Mouse (Mus musculus) kidney, adult 10 weeks (tissue): Measurements from ENCODE around the gene Coro6. TPM values are rescaled to one million over a fixed set of nuclear protein-coding genes. Genes with fewer than 3 reads are reported as not detected.

Experiments
- polyA plus RNA-seq: library from polyadenylated mRNA; stranded (reverse); fragments of 350-450 nt; fragmentation: Illumina TruSeq; extraction: RNeasy Lipid Tissue Mini Kit (QIAGEN cat#74804); gene quantifications from one replicate; pipeline ENCODE4 v1.2.3, GENCODE M21; 2014; ENCODE audit warnings: low read depth, low replicate concordance

The Coro6 gene
- 0.36 TPM for polyA plus RNA-seq

DNA sequence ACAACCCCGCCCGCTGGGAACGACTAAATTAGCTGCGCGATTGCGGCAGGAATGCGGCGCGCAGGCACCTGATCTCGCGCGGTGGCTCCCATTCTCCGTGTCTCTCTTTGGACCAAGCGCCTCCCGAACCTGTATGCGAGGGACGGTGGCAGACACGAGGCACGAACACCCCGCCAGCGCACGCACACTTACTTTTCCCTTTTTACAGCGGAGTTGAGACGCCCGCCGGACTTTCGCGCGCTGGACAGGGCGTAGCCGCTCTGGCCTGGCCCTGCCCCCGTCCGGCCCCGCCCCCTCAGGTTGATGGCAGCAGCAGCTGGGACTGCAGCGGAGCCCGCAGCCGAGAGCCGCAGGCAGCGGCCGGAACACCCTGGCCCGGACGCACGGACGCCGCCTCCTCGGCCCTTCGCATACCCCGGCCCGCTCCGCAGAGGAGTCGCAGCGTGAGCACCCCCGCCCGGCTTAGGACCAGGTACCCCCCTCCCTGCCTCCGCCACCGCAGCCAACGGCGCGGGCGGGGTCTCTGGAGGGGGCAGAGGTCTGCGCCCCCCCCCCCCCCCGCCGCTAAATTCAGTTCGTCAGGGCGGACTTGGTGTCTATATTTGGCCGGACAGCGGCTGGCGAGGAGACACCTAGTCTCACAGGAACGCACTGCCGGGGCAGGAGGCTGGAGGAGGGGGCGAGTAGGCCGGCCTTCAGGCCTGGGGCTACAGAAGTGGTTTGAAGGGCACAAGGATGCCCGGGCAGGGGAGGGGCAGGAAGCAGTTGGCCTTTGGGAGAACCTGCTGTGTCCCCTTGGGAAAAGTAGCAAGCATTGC, at the start of gene Coro6:
TSS of gene Coro6 (plus strand) at position 129 of the 818 bp plus-strand sequence.

GRCm38 (mm10) chr11:77489591-77490235, 27.5 kb downstream of the Coro6 start, which contains the start of gene Ankrd13b:
Ankrd13b (minus strand) TSS chr11:77489678.

GRCm38 (mm10) chr11:77493512-77494343, 31.5 kb downstream of the Coro6 start, which contains the start of gene Git1:
Git1 (plus strand) TSS chr11:77493562.

DNA sequence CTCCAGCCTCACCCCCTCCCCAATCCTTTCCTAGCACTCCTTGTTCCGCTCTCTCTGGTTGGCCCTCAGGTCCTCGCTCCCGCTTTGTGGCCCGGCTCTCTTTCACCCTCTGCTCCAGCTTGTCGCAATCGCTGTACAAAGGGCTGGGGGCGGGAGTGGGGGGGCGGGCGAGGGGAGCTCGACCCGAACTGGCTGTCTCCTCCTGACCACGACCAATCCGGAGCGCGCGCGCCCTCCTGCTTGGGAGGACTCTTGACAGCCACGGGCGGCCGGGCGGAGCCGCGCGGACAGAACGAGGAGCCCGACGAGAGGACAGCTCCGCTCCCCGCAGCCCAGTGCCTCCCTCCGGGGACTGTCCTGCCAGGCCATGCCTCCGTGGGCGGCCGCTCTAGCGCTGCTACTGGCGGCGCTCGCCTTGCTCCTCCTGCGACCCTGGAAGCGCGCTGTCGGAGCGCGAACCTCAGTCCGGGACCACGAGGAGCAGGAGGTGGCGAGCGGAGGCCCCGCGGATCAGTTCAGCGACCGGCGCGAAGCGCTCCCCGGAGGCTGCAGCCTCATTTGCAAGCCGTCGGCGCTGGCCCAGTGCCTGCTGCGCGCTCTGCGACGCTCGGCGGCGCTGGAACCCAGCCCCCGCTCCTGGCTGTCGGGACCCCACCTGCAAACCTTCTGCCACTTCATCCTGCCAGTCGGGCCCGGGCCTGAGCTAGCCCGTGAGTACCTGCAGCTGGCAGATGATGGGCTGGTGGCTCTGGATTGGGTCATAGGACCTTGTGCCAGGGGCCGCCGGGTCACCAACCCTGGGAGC, 52.8 kb downstream of the Coro6 start, which contains the start of gene Abhd15:
TSS of gene Abhd15 (plus strand) at position 290 of the 805 bp plus-strand sequence.

GRCm38 (mm10) chr11:77515637-77516552, 53.7 kb downstream of the Coro6 start, which contains the start of gene Trp53i13:
Trp53i13 (minus strand) TSS chr11:77515980.

DNA sequence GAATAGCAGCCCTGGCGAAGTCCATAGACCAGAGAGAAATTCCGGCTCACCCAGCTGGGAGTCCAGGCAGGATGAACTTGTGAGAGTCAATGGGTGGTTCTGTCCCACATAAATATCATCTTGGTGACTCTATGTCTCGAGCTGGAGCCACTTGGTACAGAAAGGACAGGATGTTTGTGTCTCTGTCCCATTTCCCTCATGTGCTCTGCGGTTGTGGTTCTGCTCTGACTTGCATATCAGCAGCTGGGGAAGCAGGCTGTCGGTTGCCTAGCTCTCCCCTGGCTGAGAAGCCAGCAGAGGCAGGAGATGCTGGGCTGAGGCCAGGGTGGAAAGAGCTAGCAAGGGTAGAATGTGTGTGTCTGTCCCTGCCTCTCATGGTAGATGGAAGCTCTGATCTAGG, 56.8 kb downstream of the Coro6 start, which contains the start of gene Gm10392:
TSS of gene Gm10392 (minus strand) at position 156 of the 400 bp plus-strand sequence.

Other genes starting within 250 kb of the Coro6 start
- gene Ssh2, start 246.1 kb upstream of the Coro6 start, polyA plus RNA-seq: 9.2 TPM
- gene Ankrd13b, start 27.3 kb downstream of the Coro6 start, polyA plus RNA-seq: 0.20 TPM
- 0.40 TPM for gene Git1, start 31.2 kb downstream of the Coro6 start, polyA plus RNA-seq
- 0.16 TPM for gene Abhd15, start 52.7 kb downstream of the Coro6 start, polyA plus RNA-seq
- not detected for gene Trp53i13, start 53.6 kb downstream of the Coro6 start, polyA plus RNA-seq
- gene Gm10392, start 56.8 kb downstream of the Coro6 start, polyA plus RNA-seq: not detected
- gene Taok1, start 145.4 kb downstream of the Coro6 start, polyA plus RNA-seq: 57.1 TPM
- gene Nufip2, start 223.7 kb downstream of the Coro6 start, polyA plus RNA-seq: 70.6 TPM